Mouse (Mus musculus): ENCODE measurements around the gene Zfp940. TPM values are rescaled to one million over a fixed set of nuclear protein-coding genes. Genes with fewer than 3 reads are reported as not detected.

The Zfp940 gene
- polyA plus RNA-seq (2014; fragmentation: Illumina TruSeq; extraction: RNeasy Lipid Tissue Mini Kit (QIAGEN cat#74804); ENCODE audit: low read depth, low replicate concordance): 4.0 TPM

GRCm38 (mm10) chr7:29853219-29853842 lies at the start of gene Zfp940:
TSS of gene Zfp940 (minus strand) at chr7:29853669.

GRCm38 (mm10) chr7:29859532-29860517 lies 6.4 kb upstream of the Zfp940 start, which contains the start of gene Zfp420:
TSS of gene Zfp420 (plus strand) at chr7:29859979.

GRCm38 (mm10) chr7:29815910-29816429 lies 37.5 kb downstream of the Zfp940 start, which contains the start of gene Zfp790:
TSS of gene Zfp790 (plus strand) at chr7:29816114.

GRCm38 (mm10) chr7:29783871-29784551 lies 69.5 kb downstream of the Zfp940 start, which contains the start of gene Zfp30:
TSS of gene Zfp30 (plus strand) at chr7:29783998.

Other genes with a start within 250 kb of the Zfp940 start
- gene Catsperg2, start 126.6 kb downstream of the Zfp940 start, polyA plus RNA-seq (2014; fragmentation: Illumina TruSeq; extraction: RNeasy Lipid Tissue Mini Kit (QIAGEN cat#74804); ENCODE audit: low read depth, low replicate concordance): 94.6 TPM
- 2.0 TPM for gene Zfp84, start 85.1 kb downstream of the Zfp940 start, polyA plus RNA-seq (2014; fragmentation: Illumina TruSeq; extraction: RNeasy Lipid Tissue Mini Kit (QIAGEN cat#74804); ENCODE audit: low read depth, low replicate concordance)
- 0.29 TPM for gene Zfp30, start 69.7 kb downstream of the Zfp940 start, polyA plus RNA-seq (2014; fragmentation: Illumina TruSeq; extraction: RNeasy Lipid Tissue Mini Kit (QIAGEN cat#74804); ENCODE audit: low read depth, low replicate concordance)
- 2.7 TPM for gene Zfp790, start 37.6 kb downstream of the Zfp940 start, polyA plus RNA-seq (2014; fragmentation: Illumina TruSeq; extraction: RNeasy Lipid Tissue Mini Kit (QIAGEN cat#74804); ENCODE audit: low read depth, low replicate concordance)
- gene Zfp420, start 6.3 kb upstream of the Zfp940 start, polyA plus RNA-seq (2014; fragmentation: Illumina TruSeq; extraction: RNeasy Lipid Tissue Mini Kit (QIAGEN cat#74804); ENCODE audit: low read depth, low replicate concordance): 5.7 TPM
- gene Zfp27, start 52.9 kb upstream of the Zfp940 start, polyA plus RNA-seq (2014; fragmentation: Illumina TruSeq; extraction: RNeasy Lipid Tissue Mini Kit (QIAGEN cat#74804); ENCODE audit: low read depth, low replicate concordance): 3.7 TPM
- 4.6 TPM for gene Zfp383, start 54.6 kb upstream of the Zfp940 start, polyA plus RNA-seq (2014; fragmentation: Illumina TruSeq; extraction: RNeasy Lipid Tissue Mini Kit (QIAGEN cat#74804); ENCODE audit: low read depth, low replicate concordance)
- 1.8 TPM for gene Zfp74, start 100.4 kb upstream of the Zfp940 start, polyA plus RNA-seq (2014; fragmentation: Illumina TruSeq; extraction: RNeasy Lipid Tissue Mini Kit (QIAGEN cat#74804); ENCODE audit: low read depth, low replicate concordance)
- 3.3 TPM for gene Zfp568, start 130.3 kb upstream of the Zfp940 start, polyA plus RNA-seq (2014; fragmentation: Illumina TruSeq; extraction: RNeasy Lipid Tissue Mini Kit (QIAGEN cat#74804); ENCODE audit: low read depth, low replicate concordance)
- 2.4 TPM for gene Zfp14, start 197.7 kb upstream of the Zfp940 start, polyA plus RNA-seq (2014; fragmentation: Illumina TruSeq; extraction: RNeasy Lipid Tissue Mini Kit (QIAGEN cat#74804); ENCODE audit: low read depth, low replicate concordance)
- 2.5 TPM for gene Zfp82, start 219.2 kb upstream of the Zfp940 start, polyA plus RNA-seq (2014; fragmentation: Illumina TruSeq; extraction: RNeasy Lipid Tissue Mini Kit (QIAGEN cat#74804); ENCODE audit: low read depth, low replicate concordance)
- gene Gm26920, start 236.7 kb upstream of the Zfp940 start, polyA plus RNA-seq (2014; fragmentation: Illumina TruSeq; extraction: RNeasy Lipid Tissue Mini Kit (QIAGEN cat#74804); ENCODE audit: low read depth, low replicate concordance): 0.41 TPM
- gene Zfp566, start 236.9 kb upstream of the Zfp940 start, polyA plus RNA-seq (2014; fragmentation: Illumina TruSeq; extraction: RNeasy Lipid Tissue Mini Kit (QIAGEN cat#74804); ENCODE audit: low read depth, low replicate concordance): 1.9 TPM
- gene Zfp260, start 241.1 kb upstream of the Zfp940 start, polyA plus RNA-seq (2014; fragmentation: Illumina TruSeq; extraction: RNeasy Lipid Tissue Mini Kit (QIAGEN cat#74804); ENCODE audit: low read depth, low replicate concordance): 31.7 TPM

Measured in testis, adult 10 weeks (tissue).